Mouse (Mus musculus): ENCODE measurements around the gene Zfp235. TPM values are rescaled to one million over a fixed set of nuclear protein-coding genes. Genes with fewer than 3 reads are reported as not detected.

Gene Zfp235
- total RNA-seq, 2 experiments from 2014 or later: 18.5 to 20.5 TPM

Other genes starting within 250 kb of the Zfp235 start
- gene Vmn1r178, start 242.2 kb upstream of the Zfp235 start, total RNA-seq (2021): not detected
- gene Vmn1r179, start 207.2 kb upstream of the Zfp235 start, total RNA-seq (2021): not detected
- not detected for gene Vmn1r180, start 183.5 kb upstream of the Zfp235 start, total RNA-seq (2021)
- gene Vmn1r181, start 159.6 kb upstream of the Zfp235 start, total RNA-seq (2021): not detected
- not detected for gene V1rd19, start 132.5 kb upstream of the Zfp235 start, total RNA-seq (2021)
- not detected for gene Vmn1r183, start 80.9 kb upstream of the Zfp235 start, total RNA-seq (2021)
- 10 to 100 TPM; 31.3 to 31.4 TPM for gene Zfp180, start 52.2 kb upstream of the Zfp235 start, total RNA-seq (2021)
- gene Zfp112, start 21.9 kb upstream of the Zfp235 start, total RNA-seq (2021): 1 to 10 TPM; 7.2 to 7.7 TPM
- gene Zfp114, start 40.9 kb downstream of the Zfp235 start, total RNA-seq (2021): 1 to 10 TPM; 4.4 to 4.6 TPM
- 10 to 100 TPM; 11.8 to 12.1 TPM for gene Zfp111, start 77.3 kb downstream of the Zfp235 start, total RNA-seq (2021)
- 1 to 10 TPM; 4.8 to 5.3 TPM for gene Zfp109, start 103.4 kb downstream of the Zfp235 start, total RNA-seq (2021)
- 1 to 10 TPM; 5.0 to 6.3 TPM for gene Zfp108, start 120.6 kb downstream of the Zfp235 start, total RNA-seq (2021)
- 10 to 100 TPM; 11.0 to 13.1 TPM for gene Zfp93, start 136.3 kb downstream of the Zfp235 start, total RNA-seq (2021)
- gene Zfp61, start 167.1 kb downstream of the Zfp235 start, total RNA-seq (2021): 10 to 100 TPM; 25.1 to 26.7 TPM
- 10 to 100 TPM; 13.0 to 15.1 TPM for gene Zfp94, start 182.5 kb downstream of the Zfp235 start, total RNA-seq (2021)
- gene Tescl, start 199.8 kb downstream of the Zfp235 start, total RNA-seq (2021): not detected
- gene Lypd5, start 215.0 kb downstream of the Zfp235 start, total RNA-seq (2021): not detected
- under 1 TPM; 0.33 to 0.46 TPM for gene Kcnn4, start 236.1 kb downstream of the Zfp235 start, total RNA-seq (2021)